Mouse (Mus musculus): ENCODE results near the gene Ywhab. TPM values are rescaled to one million over a fixed set of nuclear protein-coding genes. Genes with fewer than 3 reads are reported as not detected.

Ywhab gene
- 46.4 and 51.1 TPM in 2 replicates for polyA plus RNA-seq (2012)

GRCm38 (mm10) chr2:163994654-163994976 is at the start of gene Ywhab:
Gene Ywhab (plus strand): TSS chr2:163994960.

GRCm38 (mm10) chr2:164025150-164025549 is 30.4 kb downstream of the Ywhab start, which contains the start of gene Pabpc1l:
Gene Pabpc1l (plus strand): TSS chr2:164025450.

Other genes with a start within 250 kb of the Ywhab start
- gene Ada, start 244.7 kb upstream of the Ywhab start, polyA plus RNA-seq (2012): 35.9 and 36.2 TPM in 2 replicates
- 0.06 TPM in 1 of 2 replicates, not detected in the other for gene Ccn5, start 174.1 kb upstream of the Ywhab start, polyA plus RNA-seq (2012)
- not detected in 2 replicates for gene Kcnk15, start 141.3 kb upstream of the Ywhab start, polyA plus RNA-seq (2012)
- gene Rims4, start 76.3 kb upstream of the Ywhab start, polyA plus RNA-seq (2012): not detected in 2 replicates
- gene Pabpc1l, start 30.5 kb downstream of the Ywhab start, polyA plus RNA-seq (2012): 0.32 and 1.0 TPM in 2 replicates
- gene Stk4, start 75.4 kb downstream of the Ywhab start, polyA plus RNA-seq (2012): 49.8 and 66.3 TPM in 2 replicates
- 67.0 and 88.1 TPM in 2 replicates for gene Tomm34, start 76.2 kb downstream of the Ywhab start, polyA plus RNA-seq (2012)
- gene Kcns1, start 176.2 kb downstream of the Ywhab start, polyA plus RNA-seq (2012): 0.45 and 0.82 TPM in 2 replicates
- gene Wfdc5, start 187.8 kb downstream of the Ywhab start, polyA plus RNA-seq (2012): not detected in 2 replicates
- gene Wfdc12, start 195.6 kb downstream of the Ywhab start, polyA plus RNA-seq (2012): not detected in 2 replicates
- not detected in 2 replicates for gene Wfdc15a, start 205.2 kb downstream of the Ywhab start, polyA plus RNA-seq (2012)
- gene Wfdc15b, start 226.7 kb downstream of the Ywhab start, polyA plus RNA-seq (2012): not detected in 2 replicates
- gene Svs2, start 243.5 kb downstream of the Ywhab start, polyA plus RNA-seq (2012): not detected in 2 replicates